Mouse (Mus musculus) C3H10T1/2 (cell line): ENCODE measurements around the gene Grm3. TPM values are rescaled to one million over a fixed set of nuclear protein-coding genes. Genes with fewer than 3 reads are reported as not detected.

Experiments used
- polyA plus RNA-seq, 2 experiments: library from polyadenylated mRNA; unstranded; fragments of >200 nt; fragmentation: generic; extraction: Trizol; gene quantifications; one replicate each; pipeline ENCODE4 v1.2.1; 2012; ENCODE audit warnings: missing spikeins in 2 of 2

The Grm3 gene
- not detected for polyA plus RNA-seq

DNA sequence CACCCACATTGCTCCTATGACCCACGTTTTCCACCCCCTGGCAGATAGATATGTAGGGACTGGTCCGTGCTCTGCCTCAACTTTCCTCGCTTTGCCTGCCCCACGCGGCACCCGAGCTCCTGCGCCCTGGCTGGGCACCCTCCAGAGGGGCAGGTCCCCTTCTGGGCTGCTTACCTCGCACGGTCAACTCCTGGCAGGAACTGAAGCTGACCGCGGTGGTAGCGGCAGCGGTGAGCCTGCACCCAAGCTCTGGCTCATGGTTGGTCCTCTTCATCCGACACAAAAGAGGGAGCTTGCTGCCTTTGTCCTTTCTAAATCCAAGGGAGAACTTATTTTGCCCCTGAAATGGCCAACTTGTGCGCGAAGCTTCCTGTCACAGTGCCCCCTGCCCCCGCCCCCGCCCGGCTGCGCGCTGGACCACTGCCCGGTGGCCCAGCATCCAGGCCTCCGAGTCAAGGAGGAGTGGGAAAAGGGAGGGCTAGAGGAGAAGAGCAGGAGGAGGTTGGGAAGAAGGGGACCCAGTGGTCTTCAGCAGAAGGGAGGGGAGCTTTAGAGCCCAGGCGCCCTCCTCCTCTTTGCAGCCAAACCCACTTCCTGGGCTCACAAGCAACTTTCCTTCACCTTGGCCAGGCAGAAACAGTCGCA is at the start of gene Grm3:
Gene Grm3 (minus strand): TSS at position 215 of the 645 bp plus-strand sequence.

